Mouse (Mus musculus) mature B cell (primary cell): ENCODE data around the gene BC048403.
"Not testable (repeated sequence)": the region's sequence is repeated elsewhere in the genome, so short reads cannot be mapped to it uniquely, and the experiment has no call there.

Experiments
- in situ Hi-C: fragments of 300-500 bp; cut with MboI; formaldehyde crosslinking; loops from 2 replicates; pipeline ENCODE4 v1.14.3; 2019

BC048403 gene

GRCm38 (mm10) chr10:121756677-121757076 is 16.9 kb downstream of the BC048403 start:
- in situ Hi-C loops: no loop called here

- in situ Hi-C loops: no loop called here
Measured at GRCm38 (mm10) chr10:121759095-121759494, 19.4 kb downstream of the BC048403 start.

GRCm38 (mm10) chr10:121762141-121762540 is 22.4 kb downstream of the BC048403 start:
- in situ Hi-C loops: no loop called here

GRCm38 (mm10) chr10:121763191-121763590 is 23.5 kb downstream of the BC048403 start:
- in situ Hi-C loops: no loop called here

GRCm38 (mm10) chr10:121764469-121765173 is 24.9 kb downstream of the BC048403 start:
- in situ Hi-C loops: no loop called here

- in situ Hi-C loops: no loop called here
Measured at GRCm38 (mm10) chr10:121765174-121766057, 25.7 kb downstream of the BC048403 start.

GRCm38 (mm10) chr10:121767295-121767694 is 27.6 kb downstream of the BC048403 start:
- in situ Hi-C loops: not testable (repeated sequence)

- in situ Hi-C loops: no loop called here
Measured at GRCm38 (mm10) chr10:121769711-121770110, 30.0 kb downstream of the BC048403 start.

- in situ Hi-C loops: no loop called here
Measured at GRCm38 (mm10) chr10:121770624-121771577, 31.2 kb downstream of the BC048403 start.

- in situ Hi-C loops: no loop called here
Measured at GRCm38 (mm10) chr10:121773813-121774212, 34.1 kb downstream of the BC048403 start.

- in situ Hi-C loops: no loop called here
Measured at GRCm38 (mm10) chr10:121775990-121776389, 36.3 kb downstream of the BC048403 start.

GRCm38 (mm10) chr10:121781159-121781558 is 41.4 kb downstream of the BC048403 start:
- in situ Hi-C loops: no loop called here

GRCm38 (mm10) chr10:121788536-121788935 is 48.8 kb downstream of the BC048403 start:
- in situ Hi-C loops: no loop called here

- in situ Hi-C loops: no loop called here
Measured at GRCm38 (mm10) chr10:121790078-121790477, 50.3 kb downstream of the BC048403 start.

- in situ Hi-C loops: no loop called here
Measured at GRCm38 (mm10) chr10:121792661-121793060, 52.9 kb downstream of the BC048403 start.

- in situ Hi-C loops: no loop called here
Measured at GRCm38 (mm10) chr10:121794486-121794885, 54.7 kb downstream of the BC048403 start.

- in situ Hi-C loops: no loop called here
Measured at GRCm38 (mm10) chr10:121796027-121796802, 56.5 kb downstream of the BC048403 start.

- in situ Hi-C loops: no loop called here
Measured at GRCm38 (mm10) chr10:121800041-121800440, 60.3 kb downstream of the BC048403 start.
